8 mouse cellular contexts compared by ENCODE assay signal in the genomic region with DNA sequence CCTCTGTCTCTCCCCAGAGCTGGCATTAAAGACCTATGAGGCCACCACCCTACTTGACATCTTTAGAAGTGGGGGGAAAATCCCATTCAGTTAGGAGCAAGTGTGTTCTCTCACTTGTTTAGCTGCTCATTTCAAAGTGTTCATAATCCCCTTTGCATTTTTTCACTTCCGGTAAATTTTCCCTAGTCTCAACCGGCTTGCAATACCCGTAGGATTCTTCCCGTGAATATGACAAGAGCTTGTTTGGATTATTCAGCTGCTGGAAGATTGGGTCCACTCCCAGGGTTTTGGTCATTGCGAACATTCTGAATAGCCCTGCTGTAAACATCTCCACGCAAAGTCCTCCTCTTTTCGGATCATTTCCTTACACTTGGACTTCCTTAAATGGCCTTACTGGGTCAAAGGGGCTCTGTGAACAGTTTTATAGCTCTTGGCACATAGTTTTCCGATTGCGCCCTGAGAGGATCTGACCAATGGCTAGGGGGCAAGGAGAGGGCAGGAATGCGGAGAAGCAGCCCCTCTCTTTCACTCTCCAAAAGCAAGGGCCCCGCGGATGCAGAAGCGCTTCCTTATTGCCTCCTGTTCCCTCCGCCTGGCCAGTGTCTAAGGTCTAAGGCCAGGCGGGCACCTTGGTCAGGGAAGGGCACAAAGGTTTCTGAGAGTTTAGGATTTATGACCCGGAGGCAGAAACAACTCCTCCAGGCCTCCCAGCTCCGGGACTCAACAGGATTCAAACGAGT. TPM values are rescaled to one million over a fixed set of nuclear protein-coding genes. Genes with fewer than 3 reads are reported as not detected.
DNase-seq lines count a peak whose midpoint lies in the region; ATAC-seq and TF ChIP-seq lines count a peak whose summit lies in the region.

No protein-coding gene starts in this region.

- H3K4me2 ChIP-seq in hindbrain, embryonic 14.5 days (replicated peaks), result peak overlapping the region; percentile 82
- H3K4me2 ChIP-seq in stomach, embryonic 16.5 days (ENCODE audit: low read depth, low read length), result peak overlapping the region; percentile 91

- H3K79me2 ChIP-seq in liver, adult 2 months (ENCODE audit: control insufficient read depth, insufficient read depth, low read length), result peaks cover 14% of the 10 kb centered on the region; the same call in 1 of the 2 replicates

- peak overlapping the region; percentile 97 for H3K4me3 ChIP-seq in liver, adult 2 months (ENCODE audit: insufficient read depth, low read depth, low read length)
- H3K4me3 ChIP-seq in hindbrain, embryonic 14.5 days (replicated peaks; ENCODE audit: low read length), result peak overlapping the region; percentile 80
- peak overlapping the region; percentile 95 for H3K4me3 ChIP-seq in stomach, embryonic 16.5 days (replicated peaks; ENCODE audit: low read length)

- TF ChIP-seq POLR2A in liver, adult 2 months (IDR thresholded peaks at IDR 0.05; ENCODE audit: extremely low read depth, insufficient read depth, low read length), result no peak

- peak overlapping the region; percentile 100 for H3K9ac ChIP-seq in liver, adult 2 months (ENCODE audit: low read depth, low read length)
- peak overlapping the region; percentile 79 for H3K9ac ChIP-seq in hindbrain, embryonic 14.5 days
- H3K9ac ChIP-seq in stomach, embryonic 16.5 days (ENCODE audit: low read length), result peak overlapping the region; percentile 96

- H3K4me1 ChIP-seq in liver, adult 2 months (ENCODE audit: control insufficient read depth, insufficient read depth, low read length), result peaks cover 22% of the 10 kb centered on the region
- H3K4me1 ChIP-seq in hindbrain, embryonic 14.5 days (replicated peaks; ENCODE audit: control insufficient read depth, insufficient read depth, low read length), result peaks cover 30% of the 10 kb centered on the region
- H3K4me1 ChIP-seq in stomach, embryonic 16.5 days (ENCODE audit: control insufficient read depth, insufficient read depth, low read length), result peaks cover 27% of the 10 kb centered on the region

- H3K27ac ChIP-seq in liver, adult 2 months (replicated peaks; ENCODE audit: insufficient read depth, low read depth, low read length), result peak overlapping the region; percentile 100
- H3K27ac ChIP-seq in hindbrain, embryonic 14.5 days, result peak overlapping the region; percentile 92
- H3K27ac ChIP-seq in stomach, embryonic 16.5 days (ENCODE audit: low read length), result peak overlapping the region; percentile 99

- WGBS in liver, adult 2 months, result 6% methylated on average over 18 of the region's 18 CpGs
- WGBS in hindbrain, embryonic 14.5 days, result 5% methylated on average over 18 of the region's 18 CpGs
- WGBS in stomach, embryonic 16.5 days, result 3% methylated on average over 18 of the region's 18 CpGs

- peak; percentile 36 for ATAC-seq in common myeloid progenitor, adult 5-6 weeks (replicated peaks; ENCODE audit: low read depth, poor library complexity, severe bottlenecking)
- ATAC-seq in hindbrain, embryonic 14.5 days (ENCODE audit: low FRiP score), result no peak
- ATAC-seq in stomach, embryonic 16.5 days (ENCODE audit: insufficient read depth, low FRiP score), result 0 out of 2 replicates have a peak, but pooled peaks have one; percentile 2

- no peaks in the 10 kb centered on the region for H3K27me3 ChIP-seq in liver, adult 2 months (ENCODE audit: control insufficient read depth, insufficient read depth, low read length)
- H3K27me3 ChIP-seq in hindbrain, embryonic 14.5 days (ENCODE audit: control insufficient read depth, insufficient read depth, low read length), result no peaks in the 10 kb centered on the region
- H3K27me3 ChIP-seq in stomach, embryonic 16.5 days (ENCODE audit: control insufficient read depth, insufficient read depth, low read length), result no peaks in the 10 kb centered on the region

- TF ChIP-seq CTCF in liver, adult 2 months (IDR thresholded peaks at IDR 0.05; ENCODE audit: low read depth, low read length), result no peak

- no peaks in the 10 kb centered on the region for H3K36me3 ChIP-seq in liver, adult 2 months (ENCODE audit: control insufficient read depth, insufficient read depth, low read length)
- no peaks in the 10 kb centered on the region for H3K36me3 ChIP-seq in hindbrain, embryonic 14.5 days (replicated peaks; ENCODE audit: control insufficient read depth, insufficient read depth)
- H3K36me3 ChIP-seq in stomach, embryonic 16.5 days (ENCODE audit: control insufficient read depth, insufficient read depth, low read length), result no peaks in the 10 kb centered on the region

- no peaks in the 10 kb centered on the region for H3K9me3 ChIP-seq in hindbrain, embryonic 14.5 days (ENCODE audit: control insufficient read depth, low read length)
- H3K9me3 ChIP-seq in stomach, embryonic 16.5 days (replicated peaks; ENCODE audit: control insufficient read depth, low read length), result no peaks in the 10 kb centered on the region

- peak; percentile 70 for DNase-seq in liver, adult 2 months (ENCODE audit: extremely low read depth, low read depth, low spot score)
- no peak for DNase-seq in liver
- DNase-seq in hindbrain, embryonic 14.5 days (ENCODE audit: low spot score), result no peak
- peak; percentile 75 for DNase-seq in lung, postnatal 36 days
- DNase-seq in left cerebral cortex, adult 18-20 months (ENCODE audit: low spot score in 2 of 2), result no peak
- DNase-seq in embryo, embryonic 10 days (ENCODE audit: low spot score), result no peak

RNA-seq across cellular contexts. Expression of a gene that starts 0.9 kb away (rescaled TPM):
- 11.7 and 14.5 TPM in 2 replicates for total RNA-seq in liver, adult 2 months (2014; rRNA removed)
- 1.5 and 1.7 TPM in 2 replicates for polyA plus RNA-seq in liver, adult 2 months (2012; rRNA removed)
- total RNA-seq in common myeloid progenitor, adult 5-6 weeks (2017), result 78.2 and 80.4 TPM in 2 replicates
- 15.7 and 17.6 TPM in 2 replicates for polyA plus RNA-seq in hindbrain, embryonic 14.5 days (2014; fragmentation: Nextera tagmentation; extraction: Ambion mirVana)
- polyA plus RNA-seq in stomach, embryonic 16.5 days (2015; fragmentation: Nextera tagmentation; extraction: Ambion mirVana), result 14.3 and 16.5 TPM in 2 replicates
- total RNA-seq in left cerebral cortex, adult 18-20 months (2021), result 100 to 1,000 TPM; 148 to 161 TPM

Comparison
In these comparisons a context has a peak if more than half of its experiments do, and no peak if none do; other contexts are left out.
1. DNase-seq: peak in liver, adult 2 months (single experiment) and lung, postnatal 36 days (single experiment); none in liver (single experiment), hindbrain, embryonic 14.5 days (single experiment), left cerebral cortex, adult 18-20 months (0 of 2) and embryo, embryonic 10 days (single experiment).
2. Peak in every context shown above with its lines, with median percentiles within 50 percentile points of each other: H3K27ac ChIP-seq, H3K4me3 ChIP-seq and H3K9ac ChIP-seq.